Mouse (Mus musculus): ENCODE measurements around the gene Il12b. TPM values are rescaled to one million over a fixed set of nuclear protein-coding genes. Genes with fewer than 3 reads are reported as not detected.

The Il12b gene
- total and polyA plus RNA-seq, 3 experiments: 0.23 TPM; not detected in 2

- H3K4me2 ChIP-seq (ENCODE audit: insufficient read depth, low read depth, poor library complexity, severe bottlenecking): no peak overlapping the region
- DNase-seq (ENCODE audit: extremely low read depth): no peak
- no peak overlapping the region for H3K9ac ChIP-seq (ENCODE audit: insufficient read depth, low read depth)
- no peak overlapping the region for H3K27ac ChIP-seq (ENCODE audit: insufficient read depth, low read depth)
- H3K36me3 ChIP-seq (replicated peaks in 1 of 2; ENCODE audit: control insufficient read depth in 1 of 2, insufficient read depth in 1 of 2, low read length in 1 of 2): no peaks in the 10 kb centered on the region
- TF ChIP-seq UBTF (IDR thresholded peaks at IDR 0.05; ENCODE audit: low read depth, low read length): no peak
- no peak for TF ChIP-seq RCOR1 (conservative IDR thresholded peaks at IDR 0.05; ENCODE audit: low read depth, low read length)
- no peak for TF ChIP-seq MAX (IDR thresholded peaks at IDR 0.05; ENCODE audit: low read length)
- dilution Hi-C loops (cut with MboI; ENCODE audit: extremely low pct_ligation_motif_present, extremely low pct_unique_long_range_greater_than_20kb, low sequenced_read_pairs): no loop called here
- H3K4me1 ChIP-seq (ENCODE audit: control insufficient read depth in 1 of 2, insufficient read depth in 2 of 2): peaks cover 0 to 2% of the 10 kb centered on the region in 2 experiments; a peak in 1 of 4 replicates
- no peaks in the 10 kb centered on the region for H3K27me3 ChIP-seq (replicated peaks)
- H3K4me3 ChIP-seq (replicated peaks in 1 of 3; ENCODE audit: low read depth in 2 of 3, low read length in 2 of 3, poor library complexity in 1 of 3): no peak overlapping the region
- H3K9me3 ChIP-seq (replicated peaks; ENCODE audit: low read length): no peaks in the 10 kb centered on the region
- in situ Hi-C loops (cut with MboI; ENCODE audit: low pct_ligation_motif_present, low pct_unique_long_range_greater_than_20kb, low sequenced_read_pairs): no loop called here
- no peaks in the 10 kb centered on the region for H3K79me2 ChIP-seq (replicated peaks; ENCODE audit: control insufficient read depth, extremely low read depth, insufficient read depth, poor library complexity, severe bottlenecking)
These were observed 6.1 kb downstream of the Il12b start for GRCm38 (mm10) chr11:44405961-44406360.

- Histone ChIP-seq H3K4me2 (ENCODE audit: insufficient read depth, low read depth, poor library complexity, severe bottlenecking) (no peak overlapping the region), H3K4me1 (ENCODE audit: control insufficient read depth in 1 of 2, insufficient read depth in 2 of 2) (peaks cover 0 to 2% of the 10 kb centered on the region in 2 experiments; a peak in 1 of 4 replicates), H3K9ac (ENCODE audit: insufficient read depth, low read depth) (no peak overlapping the region), H3K4me3 (replicated peaks in 1 of 3; ENCODE audit: low read depth in 2 of 3, low read length in 2 of 3, poor library complexity in 1 of 3) (no peak overlapping the region), H3K27ac (ENCODE audit: insufficient read depth, low read depth) (no peak overlapping the region), H3K27me3 (replicated peaks) (no peaks in the 10 kb centered on the region), H3K79me2 (replicated peaks; ENCODE audit: control insufficient read depth, extremely low read depth, insufficient read depth, poor library complexity, severe bottlenecking) (no peaks in the 10 kb centered on the region), H3K36me3 (replicated peaks in 1 of 2; ENCODE audit: control insufficient read depth in 1 of 2, insufficient read depth in 1 of 2, low read length in 1 of 2) (no peaks in the 10 kb centered on the region), H3K9me3 (replicated peaks; ENCODE audit: low read length) (no peaks in the 10 kb centered on the region)
- DNase-seq (ENCODE audit: extremely low read depth): no peak
- in situ Hi-C loops (cut with MboI; ENCODE audit: low pct_ligation_motif_present, low pct_unique_long_range_greater_than_20kb, low sequenced_read_pairs) (no loop called here), dilution Hi-C loops (cut with MboI; ENCODE audit: extremely low pct_ligation_motif_present, extremely low pct_unique_long_range_greater_than_20kb, low sequenced_read_pairs) (no loop called here)
- TF ChIP-seq CTCF (conservative IDR thresholded peaks at IDR 0.05 in 1 of 2, IDR thresholded peaks at IDR 0.05 in 1 of 2; ENCODE audit: low read depth in 2 of 2, low read length in 2 of 2) (no peak), NRF1 (IDR thresholded peaks at IDR 0.05; ENCODE audit: low read depth, low read length) (no peak)
These were observed 6.6 kb downstream of the Il12b start for GRCm38 (mm10) chr11:44406457-44406856.

DNA sequence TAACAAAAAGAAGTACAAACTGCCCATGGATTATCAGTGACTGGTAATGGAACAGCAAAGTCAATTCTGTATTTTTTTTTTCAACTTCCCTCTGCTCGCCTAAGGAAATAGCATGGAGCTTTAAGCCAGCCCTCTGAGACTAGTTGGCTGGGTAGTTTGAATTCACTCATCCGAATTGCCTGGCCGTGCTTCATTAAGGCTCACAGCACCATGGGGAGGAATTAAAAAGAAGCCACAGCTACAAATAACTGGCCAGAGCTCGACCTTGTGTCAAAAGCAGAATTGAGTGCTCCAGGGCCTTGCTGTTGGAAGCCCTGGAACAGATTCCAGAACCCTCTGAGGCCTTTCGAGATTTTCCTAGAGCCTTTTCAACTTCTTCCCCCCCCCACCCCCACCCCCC, 8.8 kb downstream of the Il12b start:
- Histone ChIP-seq H3K27me3 (replicated peaks) (no peaks in the 10 kb centered on the region), H3K27ac (ENCODE audit: insufficient read depth, low read depth) (no peak overlapping the region)

More for the DNA sequence above, 8.8 kb downstream of the Il12b start:
- Histone ChIP-seq H3K4me1 (ENCODE audit: control insufficient read depth in 1 of 2, insufficient read depth in 2 of 2) (peaks cover 2 to 5% of the 10 kb centered on the region in 2 experiments; a peak in 3 of 4 replicates), H3K36me3 (replicated peaks in 1 of 2; ENCODE audit: control insufficient read depth in 1 of 2, insufficient read depth in 1 of 2, low read length in 1 of 2) (no peaks in the 10 kb centered on the region), H3K9ac (ENCODE audit: insufficient read depth, low read depth) (no peak overlapping the region), H3K79me2 (replicated peaks; ENCODE audit: control insufficient read depth, extremely low read depth, insufficient read depth, poor library complexity, severe bottlenecking) (no peaks in the 10 kb centered on the region), H3K9me3 (replicated peaks; ENCODE audit: low read length) (no peaks in the 10 kb centered on the region), H3K4me3 (replicated peaks in 1 of 3; ENCODE audit: low read depth in 2 of 3, low read length in 2 of 3, poor library complexity in 1 of 3) (no peak overlapping the region), H3K4me2 (ENCODE audit: insufficient read depth, low read depth, poor library complexity, severe bottlenecking) (no peak overlapping the region)
- TF ChIP-seq POLR2AphosphoS2 (IDR thresholded peaks at IDR 0.05; ENCODE audit: low read depth, low read length) (no peak), NELFE (IDR thresholded peaks at IDR 0.05; ENCODE audit: low read depth, low read length) (no peak), IRF4 (IDR thresholded peaks at IDR 0.05; ENCODE audit: low read depth, low read length) (no peak), MXI1 (IDR thresholded peaks at IDR 0.05; ENCODE audit: low read depth, low read length) (no peak), CHD2 (IDR thresholded peaks at IDR 0.05; ENCODE audit: low read length) (no peak), CTCF (conservative IDR thresholded peaks at IDR 0.05 in 1 of 2, IDR thresholded peaks at IDR 0.05 in 1 of 2; ENCODE audit: low read depth in 2 of 2, low read length in 2 of 2) (no peak)
- in situ Hi-C loops (cut with MboI; ENCODE audit: low pct_ligation_motif_present, low pct_unique_long_range_greater_than_20kb, low sequenced_read_pairs): no loop called here
- no peak for DNase-seq (ENCODE audit: extremely low read depth)
- dilution Hi-C loops (cut with MboI; ENCODE audit: extremely low pct_ligation_motif_present, extremely low pct_unique_long_range_greater_than_20kb, low sequenced_read_pairs): no loop called here
